Mouse (Mus musculus): ENCODE measurements around the gene Aqp12. TPM values are rescaled to one million over a fixed set of nuclear protein-coding genes. Genes with fewer than 3 reads are reported as not detected.

Gene Aqp12
- polyA plus RNA-seq, 1 experiment: not detected

- DNase-seq (ENCODE audit: extremely low spot score in 1 of 2, low spot score in 1 of 2): no peak
These were observed 7.2 kb downstream of the Aqp12 start for GRCm38 (mm10) chr1:93013367-93013766.

DNA sequence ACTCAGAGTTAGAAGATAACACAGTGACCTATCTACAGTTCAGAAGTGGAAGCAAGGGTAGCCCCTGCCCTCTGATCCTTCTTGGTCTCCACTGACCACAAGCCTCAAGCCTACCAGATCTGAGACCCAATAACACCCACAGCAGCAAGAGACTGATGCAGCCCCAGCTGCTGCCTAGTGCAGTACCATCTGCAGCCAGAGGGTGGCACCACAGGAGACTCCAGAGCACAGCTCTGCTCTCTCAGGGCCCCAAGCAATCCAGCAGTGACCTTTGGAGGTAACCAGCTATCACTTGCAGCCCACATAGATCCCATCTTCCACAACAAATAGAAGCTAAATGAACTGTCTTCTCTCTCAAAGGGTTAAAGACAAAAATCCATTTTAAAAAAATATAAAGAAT, 8.3 kb downstream of the Aqp12 start:
- DNase-seq (ENCODE audit: extremely low spot score in 1 of 2, low spot score in 1 of 2): peak; percentile 56 to 89

DNA sequence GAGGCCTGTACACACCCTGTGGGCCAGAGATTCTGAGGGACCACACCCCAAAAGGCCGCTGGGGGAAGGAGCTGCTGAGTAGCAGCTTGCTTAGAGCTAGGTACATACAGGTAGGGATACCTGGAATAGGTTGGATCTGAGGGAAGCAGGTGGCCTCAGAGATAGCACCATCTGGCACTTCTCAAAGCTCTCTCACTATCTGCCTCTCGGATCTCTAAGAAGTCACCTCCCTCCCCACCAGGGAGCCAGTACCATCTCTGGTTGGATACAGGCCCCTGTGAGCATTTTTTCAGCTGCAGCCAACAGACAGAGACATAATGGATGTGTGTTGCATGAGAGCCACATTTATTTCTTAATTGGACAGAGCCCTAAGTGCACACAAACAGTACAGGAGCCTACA, 9.0 kb downstream of the Aqp12 start:
- no peak for DNase-seq (ENCODE audit: extremely low spot score in 1 of 2, low spot score in 1 of 2)

DNA sequence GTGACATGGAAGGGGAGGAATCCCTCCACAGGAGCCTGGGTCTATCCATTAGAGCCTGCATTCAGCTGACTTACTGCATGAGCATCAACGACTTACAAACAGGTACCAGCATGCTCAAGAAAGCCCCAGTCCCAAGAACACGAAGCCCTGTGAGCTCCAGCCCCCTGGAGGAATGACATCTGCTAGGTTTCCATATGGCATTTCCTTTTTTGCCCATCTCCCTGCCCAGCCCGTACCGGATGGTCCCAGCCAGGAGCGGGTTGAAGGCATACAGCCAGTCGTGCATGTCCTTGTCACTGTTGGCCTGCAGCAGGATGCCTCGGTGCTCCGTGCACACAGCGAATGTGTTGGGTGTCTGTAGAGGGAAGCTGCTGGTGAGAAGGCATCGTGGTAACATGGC, 12.6 kb downstream of the Aqp12 start:
- DNase-seq (ENCODE audit: extremely low spot score in 1 of 2, low spot score in 1 of 2): no peak

DNA sequence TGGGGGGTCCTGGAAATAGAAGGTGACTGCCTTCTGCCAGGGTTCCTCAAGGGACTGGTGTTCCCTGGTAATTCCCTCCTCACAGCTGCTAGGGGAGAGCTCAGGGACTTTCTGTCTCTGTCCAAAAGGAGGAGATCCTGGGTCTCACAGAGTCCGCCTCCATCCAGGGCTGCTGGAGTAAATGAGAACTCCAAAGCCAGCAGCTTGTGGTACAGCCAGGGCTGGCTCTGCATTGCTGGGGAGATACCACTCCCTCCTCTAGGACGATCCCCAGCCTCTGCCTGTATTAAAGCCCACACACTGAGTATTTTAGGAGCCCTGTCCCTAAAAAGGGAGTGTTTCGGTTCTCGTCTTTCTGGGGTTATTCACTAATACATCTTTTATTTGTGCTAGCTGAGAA, 14.5 kb downstream of the Aqp12 start:
- peak in 1 of 2 experiments; percentile 54 for DNase-seq (ENCODE audit: extremely low spot score in 1 of 2, low spot score in 1 of 2)

DNA sequence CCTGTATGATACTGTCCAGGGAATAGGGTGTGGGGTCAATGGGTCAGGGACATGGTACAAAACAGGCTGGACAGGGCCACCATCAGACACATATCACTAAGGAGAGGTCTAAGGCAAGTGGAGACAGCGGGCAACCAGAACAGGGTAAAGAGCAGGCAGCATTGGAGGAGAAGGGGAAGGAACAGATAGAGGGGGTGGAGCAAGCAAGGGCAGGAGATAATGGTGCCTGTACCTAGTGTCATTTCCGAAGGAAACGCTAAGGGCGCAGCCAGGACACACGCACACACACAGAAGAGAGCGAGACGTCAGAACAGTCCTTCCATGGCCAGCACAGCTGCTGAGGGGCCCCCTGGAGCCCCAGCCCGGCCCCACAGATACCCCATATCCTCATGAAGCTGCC, 20.5 kb downstream of the Aqp12 start:
- DNase-seq (ENCODE audit: extremely low spot score in 1 of 2, low spot score in 1 of 2): no peak

DNA sequence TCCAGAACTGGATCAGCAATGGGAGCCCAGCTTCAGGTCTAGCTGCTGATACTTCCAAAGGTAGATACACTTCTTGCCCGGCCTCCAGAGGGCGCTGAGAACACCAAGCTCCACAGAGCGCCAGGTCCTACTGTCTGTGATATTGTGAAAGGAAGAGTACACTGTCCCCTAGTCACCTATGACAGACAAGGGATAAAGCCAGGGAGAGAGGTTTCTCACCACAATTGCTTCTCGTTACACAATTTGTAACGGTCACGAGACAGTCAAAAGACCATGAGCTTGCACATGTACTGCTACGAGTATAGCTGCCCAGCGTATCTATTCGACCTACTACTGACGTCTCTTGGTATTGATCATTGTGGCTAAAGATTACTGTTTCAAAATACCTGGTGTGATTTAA, 23.3 kb downstream of the Aqp12 start:
- DNase-seq (ENCODE audit: extremely low spot score in 1 of 2, low spot score in 1 of 2): no peak

GRCm38 (mm10) chr1:93030060-93030459, 23.9 kb downstream of the Aqp12 start:
- DNase-seq (ENCODE audit: extremely low spot score in 1 of 2, low spot score in 1 of 2): no peak

GRCm38 (mm10) chr1:93031199-93031598, 25.1 kb downstream of the Aqp12 start:
- peak in 1 of 2 experiments; percentile 61 for DNase-seq (ENCODE audit: extremely low spot score in 1 of 2, low spot score in 1 of 2)

- DNase-seq (ENCODE audit: extremely low spot score in 1 of 2, low spot score in 1 of 2): no peak
These were observed 27.9 kb downstream of the Aqp12 start for GRCm38 (mm10) chr1:93033989-93034388.

DNA sequence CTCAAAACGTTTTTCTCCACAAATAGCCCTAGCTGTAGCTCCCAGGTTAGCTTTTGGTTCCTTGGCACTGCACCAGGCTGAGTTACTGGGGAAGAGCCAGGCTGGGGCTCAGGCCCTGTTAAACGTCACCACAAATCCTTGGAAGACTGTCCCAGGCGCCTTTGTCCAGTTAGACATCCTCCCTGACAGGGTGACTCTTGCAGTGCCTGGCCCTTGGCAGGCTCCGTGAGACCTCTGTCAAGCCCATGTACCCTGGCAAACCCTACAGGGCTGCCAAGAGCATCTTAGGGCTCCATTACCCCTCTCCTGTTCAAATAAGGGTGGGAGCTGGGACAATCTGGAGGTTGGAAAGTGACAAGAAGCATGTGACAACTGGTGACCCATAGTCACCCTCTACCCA, 29.8 kb downstream of the Aqp12 start:
- DNase-seq (ENCODE audit: extremely low spot score in 1 of 2, low spot score in 1 of 2): no peak

DNA sequence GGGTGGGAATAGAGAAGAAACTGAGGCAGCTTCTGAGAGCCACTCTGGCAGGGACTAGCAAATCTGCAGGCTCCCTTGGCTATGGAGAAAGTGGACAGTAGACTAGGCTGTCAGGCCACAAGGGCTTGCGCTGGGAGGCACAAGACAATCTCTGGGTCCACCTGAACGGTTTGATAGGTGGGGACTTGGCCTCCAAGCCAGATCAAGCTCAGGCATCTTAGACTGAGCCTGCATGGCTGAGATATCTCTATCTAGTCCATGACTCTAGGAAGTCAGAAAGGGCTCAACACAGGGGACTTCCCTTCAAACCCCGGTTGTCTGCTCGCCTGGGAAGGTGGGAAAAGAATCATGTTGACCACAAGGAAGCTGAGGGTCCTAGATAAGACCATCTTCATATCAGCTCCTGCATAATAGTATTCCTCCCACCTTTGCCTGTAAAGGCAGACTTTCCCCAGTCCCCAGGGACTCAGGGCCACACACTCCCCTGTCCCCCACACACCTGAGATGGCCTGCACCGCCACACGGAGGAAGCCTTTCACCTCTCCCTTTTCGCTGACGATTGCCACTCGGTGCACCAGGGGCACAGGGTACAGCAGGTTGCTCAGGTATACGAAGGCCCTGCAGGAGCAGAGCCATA, 40.1 kb downstream of the Aqp12 start:
- DNase-seq (ENCODE audit: extremely low spot score in 1 of 2, low spot score in 1 of 2): no peak

- DNase-seq (ENCODE audit: extremely low spot score in 1 of 2, low spot score in 1 of 2): no peak
These were observed 43.9 kb downstream of the Aqp12 start for GRCm38 (mm10) chr1:93050071-93050470.

DNA sequence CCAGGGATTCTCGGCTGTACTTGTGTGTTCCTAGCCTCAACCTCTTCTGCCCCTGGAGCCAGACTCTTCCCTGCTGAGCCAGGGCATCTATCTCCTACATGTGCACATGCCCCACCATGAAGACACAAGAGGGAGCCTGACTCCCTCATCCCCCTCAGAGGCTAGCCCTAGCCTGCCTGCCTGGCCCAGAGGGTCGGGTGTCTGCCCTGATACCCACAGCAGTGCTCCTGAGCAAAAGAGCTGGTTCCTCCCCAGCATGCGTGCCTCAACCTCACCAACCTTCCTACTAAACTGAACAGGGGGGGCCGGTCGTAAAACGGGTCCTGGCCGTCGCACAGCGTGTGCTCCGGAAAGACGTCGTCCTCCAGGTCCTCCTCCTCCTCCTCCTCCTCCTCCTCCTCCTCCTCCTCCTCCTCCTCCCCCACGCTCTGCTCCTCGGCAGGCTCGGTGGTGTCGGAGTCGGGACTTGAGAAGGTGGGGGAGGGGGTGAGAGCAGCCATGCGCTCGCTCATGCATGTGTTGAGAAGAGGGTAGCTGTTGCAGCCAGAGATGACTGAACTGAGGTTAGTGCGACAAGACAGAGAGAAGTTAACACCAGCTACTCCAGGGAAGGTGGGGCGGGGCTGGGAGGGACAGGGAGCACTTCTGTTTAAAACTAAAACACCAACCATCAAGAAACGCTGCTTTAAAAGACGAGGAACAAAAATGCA, 45.1 kb downstream of the Aqp12 start:
- DNase-seq (ENCODE audit: extremely low spot score in 1 of 2, low spot score in 1 of 2): peak in 1 of 2 experiments; percentile 39

Other genes starting within 250 kb of the Aqp12 start
- gene Gpc1, start 174.7 kb upstream of the Aqp12 start, polyA plus RNA-seq (2012; rRNA removed): 60.9 and 64.8 TPM in 2 replicates
- gene Ankmy1, start 103.4 kb upstream of the Aqp12 start, polyA plus RNA-seq (2012; rRNA removed): 0.17 and 0.34 TPM in 2 replicates
- 45.5 and 47.4 TPM in 2 replicates for gene Dusp28, start 99.4 kb upstream of the Aqp12 start, polyA plus RNA-seq (2012; rRNA removed)
- 43.1 and 48.1 TPM in 2 replicates for gene Rnpepl1, start 95.6 kb upstream of the Aqp12 start, polyA plus RNA-seq (2012; rRNA removed)
- 35.3 and 39.4 TPM in 2 replicates for gene Capn10, start 72.0 kb upstream of the Aqp12 start, polyA plus RNA-seq (2012; rRNA removed)
- gene Gpr35, start 55.5 kb upstream of the Aqp12 start, polyA plus RNA-seq (2012; rRNA removed): 0.36 and 0.40 TPM in 2 replicates
- gene Kif1a, start 95.6 kb downstream of the Aqp12 start, polyA plus RNA-seq (2012; rRNA removed): 305 and 323 TPM in 2 replicates
- not detected in 2 replicates for gene Agxt, start 128.9 kb downstream of the Aqp12 start, polyA plus RNA-seq (2012; rRNA removed)
- not detected in 2 replicates for gene 2310007B03Rik, start 154.6 kb downstream of the Aqp12 start, polyA plus RNA-seq (2012; rRNA removed)
- gene Crocc2, start 162.4 kb downstream of the Aqp12 start, polyA plus RNA-seq (2012; rRNA removed): 0.10 and 0.11 TPM in 2 replicates
- 6.0 and 7.7 TPM in 2 replicates for gene Sned1, start 229.5 kb downstream of the Aqp12 start, polyA plus RNA-seq (2012; rRNA removed)

All from frontal cortex, adult 2 months (tissue).